Comparison of ENCODE assay signal across 18 mouse cellular contexts in the genomic region with DNA sequence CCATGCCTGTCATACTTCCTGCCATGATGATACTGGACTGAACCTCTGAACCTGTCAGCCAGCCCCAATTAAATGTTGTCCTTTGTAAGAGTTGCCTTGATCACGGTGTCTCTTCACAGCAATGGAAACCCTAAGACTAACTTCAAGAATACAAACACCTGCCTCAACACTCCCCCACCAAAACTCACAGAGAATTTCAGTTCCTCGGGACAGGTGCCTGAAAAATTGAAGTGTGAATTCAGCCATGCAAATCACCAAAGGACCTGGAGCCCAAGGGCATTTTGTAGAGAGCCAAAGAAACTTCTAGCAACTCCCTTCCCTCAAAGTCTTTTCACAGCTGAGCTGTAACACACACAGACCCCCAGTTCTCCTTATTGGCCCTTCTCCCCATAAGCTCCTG. TPM values are rescaled to one million over a fixed set of nuclear protein-coding genes. Genes with fewer than 3 reads are reported as not detected.
DNase-seq lines count a peak whose midpoint lies in the region; ATAC-seq and TF ChIP-seq lines count a peak whose summit lies in the region.
"Had no signal": no experiment of that assay in that cellular context is flagged by ENCODE, and none has a peak within 500 bp of the region (broad histone marks: within the 10 kb centered on the region; RNA-seq: fewer than 3 reads in every experiment).

No protein-coding gene starts in this region.

- peaks cover 97% of the 10 kb centered on the region for H3K4me1 ChIP-seq in heart, embryonic 10.5 days
- H3K4me1 ChIP-seq in kidney, embryonic 15.5 days, result peaks cover 85% of the 10 kb centered on the region
- peaks cover 35% of the 10 kb centered on the region for H3K4me1 ChIP-seq in liver, postnatal 0 days (ENCODE audit: insufficient read depth)
- peaks cover 27% of the 10 kb centered on the region for H3K4me1 ChIP-seq in liver, embryonic 12.5 days

- H3K4me2 ChIP-seq in kidney, embryonic 15.5 days, result no peak overlapping the region
- no peak overlapping the region for H3K4me2 ChIP-seq in liver, postnatal 0 days (ENCODE audit: low read depth, low read length)
- no peak overlapping the region for H3K4me2 ChIP-seq in liver, embryonic 12.5 days
- H3K4me2 ChIP-seq: forebrain, embryonic 13.5 days; hindbrain, embryonic 13.5 days had no signal

- H3K36me3 ChIP-seq in heart, embryonic 10.5 days, result peaks cover 36% of the 10 kb centered on the region
- peaks cover 14% of the 10 kb centered on the region for H3K36me3 ChIP-seq in kidney, embryonic 15.5 days
- H3K36me3 ChIP-seq in liver, postnatal 0 days (replicated peaks; ENCODE audit: insufficient read depth, low read length), result no peaks in the 10 kb centered on the region
- no peaks in the 10 kb centered on the region for H3K36me3 ChIP-seq in liver, embryonic 12.5 days
- H3K36me3 ChIP-seq: hindbrain, embryonic 13.5 days had no signal

- 85% methylated on average over 2 of the region's 2 CpGs for WGBS in heart, embryonic 10.5 days
- WGBS in kidney, embryonic 15.5 days, result 61% methylated on average over 2 of the region's 2 CpGs
- 52% methylated on average over 2 of the region's 2 CpGs for WGBS in liver, postnatal 0 days (ENCODE audit: insufficient replicate concordance)
- 62% methylated on average over 2 of the region's 2 CpGs for WGBS in liver, embryonic 12.5 days (ENCODE audit: insufficient replicate concordance)

- H3K9ac ChIP-seq in kidney, embryonic 15.5 days, result no peak overlapping the region
- H3K9ac ChIP-seq in liver, postnatal 0 days (replicated peaks), result no peak overlapping the region
- H3K9ac ChIP-seq in liver, embryonic 12.5 days, result no peak overlapping the region
- H3K9ac ChIP-seq: forebrain, embryonic 13.5 days; forebrain, postnatal 0 days; hindbrain, embryonic 13.5 days had no signal

- H3K4me3 ChIP-seq in heart, embryonic 10.5 days, result no peak overlapping the region
- H3K4me3 ChIP-seq in kidney, embryonic 15.5 days (replicated peaks), result no peak overlapping the region
- no peak overlapping the region for H3K4me3 ChIP-seq in liver, postnatal 0 days (ENCODE audit: low read depth, low read length)
- H3K4me3 ChIP-seq in liver, embryonic 12.5 days, result no peak overlapping the region
- H3K4me3 ChIP-seq: embryonic facial prominence, embryonic 10.5 days; forebrain, embryonic 13.5 days; hindbrain, embryonic 13.5 days had no signal

- no peak for TF ChIP-seq EP300 in liver, postnatal 0 days (IDR thresholded peaks at IDR 0.05; ENCODE audit: low read depth)

- H3K27me3 ChIP-seq in heart, embryonic 10.5 days (ENCODE audit: insufficient read depth, poor library complexity, severe bottlenecking), result no peaks in the 10 kb centered on the region
- no peaks in the 10 kb centered on the region for H3K27me3 ChIP-seq in kidney, embryonic 15.5 days
- no peaks in the 10 kb centered on the region for H3K27me3 ChIP-seq in liver, postnatal 0 days (ENCODE audit: insufficient read depth, low read length)
- H3K27me3 ChIP-seq in liver, embryonic 12.5 days (replicated peaks), result no peaks in the 10 kb centered on the region
- H3K27me3 ChIP-seq: forebrain, embryonic 13.5 days; hindbrain, embryonic 13.5 days had no signal

- DNase-seq in heart, embryonic 10.5 days (ENCODE audit: low spot score), result no peak
- no peak for DNase-seq in heart, adult 9 months (ENCODE audit: low spot score in 2 of 2)
- DNase-seq in kidney, adult 9 months, result no peak
- DNase-seq in liver, postnatal 0 days, result no peak
- no peak for DNase-seq in cerebellum, adult 9-10 months
- DNase-seq: adrenal gland, adult 2 months; adrenal gland, postnatal 25 days; cerebellum, adult 18-20 months; cerebellum, postnatal 10 days; forebrain, postnatal 0 days; gastrocnemius, postnatal 25 days; heart, postnatal 10 days had no signal

- no peak for TF ChIP-seq CTCF in liver, postnatal 0 days (IDR thresholded peaks at IDR 0.05; ENCODE audit: low read depth)

- ATAC-seq in kidney, embryonic 15.5 days (replicated peaks; ENCODE audit: low FRiP score), result no peak
- ATAC-seq in liver, postnatal 0 days, result no peak
- no peak for ATAC-seq in liver, embryonic 12.5 days
- ATAC-seq: forebrain, embryonic 13.5 days; forebrain, postnatal 0 days; hindbrain, postnatal 0 days had no signal

- H3K27ac ChIP-seq in heart, embryonic 10.5 days, result peak overlapping the region; percentile 93
- H3K27ac ChIP-seq in kidney, embryonic 15.5 days, result peak overlapping the region; percentile 97
- 0 out of 2 replicates have a peak overlapping the region, but pooled peaks have one; percentile 32 for H3K27ac ChIP-seq in liver, postnatal 0 days (ENCODE audit: low read depth)
- H3K27ac ChIP-seq in liver, embryonic 12.5 days, result no peak overlapping the region
- H3K27ac ChIP-seq: embryonic facial prominence, embryonic 10.5 days; forebrain, embryonic 13.5 days; hindbrain, embryonic 13.5 days; hindbrain, postnatal 0 days had no signal

- no peaks in the 10 kb centered on the region for H3K9me3 ChIP-seq in heart, embryonic 10.5 days
- H3K9me3 ChIP-seq in kidney, embryonic 15.5 days (replicated peaks), result no peaks in the 10 kb centered on the region
- H3K9me3 ChIP-seq in liver, postnatal 0 days (ENCODE audit: low read length), result no peaks in the 10 kb centered on the region
- no peaks in the 10 kb centered on the region for H3K9me3 ChIP-seq in liver, embryonic 12.5 days (replicated peaks)
- H3K9me3 ChIP-seq: embryonic facial prominence, embryonic 10.5 days; forebrain, embryonic 13.5 days; hindbrain, embryonic 13.5 days had no signal

RNA-seq across cellular contexts. Expression of a gene that starts 15.3 kb away (rescaled TPM):
- 33.5 and 36.3 TPM in 2 replicates for polyA plus RNA-seq in heart, embryonic 10.5 days (2016; fragmentation: Nextera tagmentation; extraction: Ambion mirVana)
- polyA plus RNA-seq in kidney, embryonic 15.5 days (2015; fragmentation: Nextera tagmentation; extraction: Ambion mirVana), result 31.1 and 31.4 TPM in 2 replicates
- polyA plus RNA-seq in liver, postnatal 0 days (2015; fragmentation: Nextera tagmentation; extraction: Ambion mirVana), result 2.1 TPM in 2 replicates
- 5.0 and 5.1 TPM in 2 replicates for polyA plus RNA-seq in liver, embryonic 12.5 days (2016; fragmentation: Nextera tagmentation; extraction: Ambion mirVana)
